Mouse (Mus musculus) right cerebral cortex, postnatal 4 days (tissue): ENCODE results near the gene Tssk3.
A peak's percentile ranks its signal among the peaks of the same experiment; 100 is the strongest.
"Not testable (repeated sequence)": the region's sequence is repeated elsewhere in the genome, so short reads cannot be mapped to it uniquely, and the experiment has no call there.

Experiments
- DNase-seq: peaks from one replicate; pipeline ENCODE4 v3.0.0-alpha.2; 2022

Gene Tssk3

GRCm38 (mm10) chr4:129500607-129501566 is 10.1 kb upstream of the Tssk3 start:
- DNase-seq: peak; percentile 71

DNA sequence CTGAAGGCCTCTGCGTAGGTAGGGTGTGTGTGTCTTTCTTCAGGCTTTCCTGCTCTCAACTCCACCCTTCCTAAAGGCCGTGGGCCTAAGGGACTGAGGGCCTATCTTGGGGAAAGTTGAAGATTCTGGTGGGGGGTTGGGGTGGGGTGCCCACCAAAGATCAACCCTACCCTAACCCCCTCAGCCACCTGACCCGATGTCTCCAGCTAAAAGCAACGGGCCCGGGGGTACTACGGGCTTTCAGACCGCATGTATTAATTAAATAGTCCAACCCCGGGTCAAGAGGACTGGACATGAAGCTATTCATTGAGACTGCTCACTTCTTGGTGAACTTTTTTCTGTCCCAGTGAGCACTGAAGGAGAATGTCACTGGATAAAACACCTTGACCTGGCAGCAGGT is 9.2 kb upstream of the Tssk3 start:
- no peak for DNase-seq

DNA sequence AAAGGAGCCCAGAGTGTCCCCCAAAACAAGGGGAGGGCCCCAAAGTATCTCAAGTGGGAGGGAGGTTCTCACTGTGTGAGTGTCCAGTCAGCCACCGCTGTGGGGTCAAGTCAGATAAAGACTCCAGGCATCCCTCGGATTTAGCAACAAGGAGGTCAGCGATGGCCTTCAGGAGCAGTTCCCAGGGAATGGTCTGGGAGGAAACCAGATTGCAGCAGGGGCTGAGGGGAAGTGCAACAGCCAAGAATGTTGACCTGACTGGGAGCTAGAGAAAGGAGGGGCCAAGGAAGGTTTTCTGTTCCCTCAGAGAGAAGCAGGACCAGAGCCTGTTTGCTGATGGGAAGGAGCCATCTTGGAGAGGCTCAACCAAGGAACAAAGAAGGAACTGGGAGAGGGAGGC is 8.1 kb upstream of the Tssk3 start:
- no peak for DNase-seq

DNA sequence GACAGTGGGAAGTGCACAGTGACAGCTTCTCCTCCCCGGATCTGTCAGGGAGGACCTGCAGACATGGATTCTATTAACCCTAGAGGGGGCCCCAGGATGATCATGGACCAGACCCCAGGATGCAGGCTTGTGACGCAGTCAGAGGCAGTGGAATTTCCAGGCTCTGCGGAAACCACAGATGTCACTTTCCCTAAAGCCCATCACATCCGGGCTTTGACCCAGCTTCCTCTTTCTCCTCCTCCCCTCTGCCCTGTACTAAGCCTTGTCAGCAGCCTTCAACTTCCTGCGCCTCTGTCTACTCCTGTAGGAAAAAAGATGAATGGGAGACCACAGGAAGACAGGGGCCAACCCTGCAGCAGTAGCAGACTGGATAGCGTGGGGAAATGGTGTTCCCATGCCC is 5.8 kb upstream of the Tssk3 start:
- DNase-seq: no peak

DNA sequence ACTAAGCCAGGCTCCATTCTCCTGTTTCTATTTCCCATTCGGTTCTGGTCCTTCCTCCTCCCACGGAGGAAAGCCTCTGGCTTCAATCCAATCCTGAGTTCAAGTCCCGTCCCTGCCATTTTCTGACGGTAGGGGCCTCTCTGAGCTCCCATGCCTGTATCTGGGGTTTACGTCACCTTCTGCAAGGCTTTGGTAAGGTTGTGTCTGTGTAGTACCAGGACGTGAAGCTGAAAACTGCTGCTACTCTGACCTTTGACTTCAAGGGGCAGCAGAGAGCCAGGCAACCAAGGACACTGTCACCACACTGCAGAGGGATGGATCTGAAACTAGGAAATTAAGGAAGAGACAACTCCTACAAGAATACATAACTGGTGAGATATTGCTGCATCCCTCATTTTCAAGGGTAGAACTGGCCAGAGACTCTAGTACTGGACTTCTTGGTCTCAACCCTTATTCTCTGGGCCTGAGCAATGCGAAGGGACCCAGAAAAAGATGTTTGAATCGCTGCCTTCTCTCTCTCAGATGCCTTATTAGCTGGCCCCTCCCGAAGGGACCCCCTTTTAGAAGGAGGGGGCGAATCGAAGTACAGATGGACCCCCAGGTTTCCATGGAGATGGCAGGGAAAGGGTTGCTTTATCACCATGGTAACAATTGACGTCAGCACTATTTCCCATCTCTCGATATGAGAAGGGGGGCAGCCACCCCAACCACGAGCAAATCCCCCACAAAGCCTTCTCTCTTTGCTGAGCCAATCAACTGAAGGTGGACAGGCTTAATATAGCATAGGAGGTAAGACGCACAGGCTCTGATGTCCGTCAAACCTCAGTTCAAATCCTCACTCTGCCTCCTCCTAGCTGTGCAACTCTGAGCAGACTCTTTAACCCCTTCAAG is 5.1 kb upstream of the Tssk3 start:
- DNase-seq: peak; percentile 53

DNA sequence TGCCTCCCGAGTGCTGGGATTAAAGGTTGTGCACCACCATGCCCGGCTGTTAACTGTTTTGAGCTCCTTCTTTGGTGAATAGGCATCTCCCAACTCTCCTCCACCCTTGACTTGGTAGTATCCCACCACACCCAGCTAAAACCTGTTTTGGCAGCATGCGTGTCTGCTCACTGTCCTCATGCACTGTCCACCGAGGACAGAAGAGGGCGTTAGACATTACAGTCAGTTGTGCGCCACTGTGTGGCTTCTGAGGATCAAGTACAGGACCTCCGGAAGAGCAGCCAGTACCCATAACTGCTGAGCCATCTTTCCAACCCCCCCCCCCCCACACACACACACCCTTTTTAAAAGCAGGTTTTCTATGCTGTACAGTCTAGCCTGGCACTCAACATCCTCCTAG is 3.9 kb upstream of the Tssk3 start:
- no peak for DNase-seq

DNA sequence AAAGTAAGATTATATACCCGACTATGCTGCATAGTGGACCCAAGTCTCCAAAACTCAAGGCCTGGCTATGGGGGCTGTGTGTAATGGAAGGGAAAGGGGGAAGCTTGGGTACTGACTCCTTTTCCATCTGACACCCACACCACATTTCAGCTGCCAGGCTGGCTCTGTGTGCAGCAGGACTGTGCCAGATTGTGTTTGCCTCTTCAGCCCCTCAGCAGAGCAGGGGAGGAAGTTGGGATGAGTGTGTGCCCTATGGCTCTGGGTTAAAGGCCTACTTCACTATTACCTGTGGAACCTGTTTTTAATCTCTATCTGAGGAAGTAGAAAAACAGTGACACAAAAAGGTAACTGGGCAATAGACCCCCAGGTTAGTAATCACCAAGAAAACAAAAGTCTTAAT is 9.7 kb downstream of the Tssk3 start:
- DNase-seq: no peak

DNA sequence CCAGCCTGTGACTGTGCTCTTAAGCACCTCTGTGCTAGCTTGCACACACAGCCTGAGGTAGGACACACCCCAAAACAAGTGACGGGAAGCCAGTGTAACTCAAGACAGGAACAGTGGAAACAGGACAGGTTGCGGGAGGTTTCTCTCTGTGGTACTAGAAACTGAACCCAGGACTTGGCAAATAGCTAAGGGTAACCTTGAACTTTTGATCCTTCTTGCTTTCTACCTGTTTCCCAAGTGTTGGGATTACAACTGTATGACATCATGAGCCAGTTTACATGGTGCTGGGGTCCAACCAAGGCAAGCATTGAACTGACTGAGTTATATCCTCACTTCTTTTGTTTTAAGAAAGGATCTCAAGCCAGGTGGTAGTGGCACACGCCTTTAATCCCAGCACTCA is 11.0 kb downstream of the Tssk3 start:
- no peak for DNase-seq

DNA sequence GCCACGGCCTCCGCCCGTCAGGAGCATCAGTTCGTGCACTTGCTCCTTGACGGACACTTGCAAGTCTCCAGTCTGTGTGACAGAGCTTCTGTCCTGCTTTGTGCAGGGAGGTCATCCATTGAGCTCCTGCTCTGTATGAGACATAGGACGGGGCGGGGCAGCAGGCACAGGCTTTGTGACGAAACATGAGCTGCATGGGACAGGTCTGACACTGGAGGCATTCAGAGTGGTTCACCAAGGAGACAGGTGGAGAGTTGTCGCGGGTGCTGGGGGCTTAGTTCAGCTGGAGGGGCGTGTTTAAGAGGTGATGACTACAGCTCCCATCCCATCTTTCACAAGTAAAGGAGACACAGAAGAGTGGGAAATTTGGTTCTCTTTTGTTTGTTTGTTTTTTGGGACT is 14.8 kb downstream of the Tssk3 start:
- no peak for DNase-seq

DNA sequence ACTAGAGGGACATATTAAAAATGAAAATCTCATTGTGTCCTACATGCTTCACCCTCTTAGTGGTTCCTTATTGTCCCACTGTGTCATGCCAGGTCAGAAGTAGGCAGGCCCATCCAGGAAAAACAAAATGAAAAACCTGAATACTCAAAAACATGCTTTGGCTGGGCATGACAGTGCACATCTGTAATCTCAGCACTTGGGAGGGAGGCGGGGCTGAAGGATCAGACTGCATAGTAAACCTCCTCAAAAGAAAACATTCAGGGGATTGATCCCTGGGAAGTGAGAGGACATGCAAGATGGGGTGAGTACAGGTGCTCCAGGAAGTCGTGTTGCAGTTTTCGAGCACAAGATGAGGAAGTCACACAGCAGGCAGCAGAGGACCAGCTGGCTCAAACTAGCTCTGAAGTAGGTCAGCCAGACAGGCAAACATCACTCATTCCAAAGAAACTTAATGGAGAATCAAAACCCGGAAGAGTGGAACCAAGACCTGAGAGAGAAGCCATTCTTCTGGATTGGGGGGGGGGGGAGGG is 26.5 kb downstream of the Tssk3 start:
- DNase-seq: no peak

DNA sequence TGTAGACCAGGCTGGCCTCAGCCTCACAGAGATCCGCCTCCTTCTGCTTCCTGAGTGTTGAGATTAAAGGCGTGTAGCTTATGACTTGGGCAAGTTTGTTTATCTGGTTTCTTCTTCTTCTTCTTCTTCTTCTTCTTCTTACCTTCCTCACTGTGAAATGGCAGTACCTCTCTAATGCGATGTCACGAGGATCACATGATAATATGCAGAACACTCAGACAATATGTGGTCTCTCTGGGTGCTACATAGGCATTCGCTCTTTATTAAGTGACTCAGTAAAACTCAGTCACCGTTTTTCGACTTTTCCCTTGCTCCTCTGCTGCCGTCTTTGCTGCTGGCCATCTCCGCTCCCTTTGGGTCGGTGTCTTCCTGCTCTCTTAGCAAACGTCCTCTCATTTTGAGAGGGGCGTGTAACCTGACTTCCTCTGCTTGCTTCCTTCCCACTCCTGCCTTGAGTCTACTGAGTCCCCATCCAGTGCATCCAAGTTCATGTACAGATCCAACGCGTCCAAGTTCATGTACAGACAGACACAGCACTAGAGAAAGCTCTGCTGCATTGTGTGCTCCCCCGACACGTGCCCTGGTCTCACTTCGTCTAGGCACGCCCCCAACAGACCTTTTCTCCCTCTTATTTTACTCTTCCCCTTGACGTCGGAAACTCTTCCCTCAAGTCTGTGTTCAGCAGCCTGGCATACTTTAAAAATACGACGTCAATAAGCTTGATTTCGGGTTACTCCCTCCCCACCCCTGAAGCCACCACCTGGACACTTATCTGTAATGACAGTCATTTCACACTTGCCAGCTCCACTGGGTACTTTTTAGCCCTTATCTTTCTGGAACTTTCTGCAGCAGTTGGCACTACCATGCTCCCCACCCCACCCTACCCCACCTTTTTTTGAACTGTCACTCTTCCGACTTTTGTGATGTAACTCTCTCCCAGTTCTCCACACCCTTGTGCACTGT is 27.4 kb downstream of the Tssk3 start:
- DNase-seq: no peak

DNA sequence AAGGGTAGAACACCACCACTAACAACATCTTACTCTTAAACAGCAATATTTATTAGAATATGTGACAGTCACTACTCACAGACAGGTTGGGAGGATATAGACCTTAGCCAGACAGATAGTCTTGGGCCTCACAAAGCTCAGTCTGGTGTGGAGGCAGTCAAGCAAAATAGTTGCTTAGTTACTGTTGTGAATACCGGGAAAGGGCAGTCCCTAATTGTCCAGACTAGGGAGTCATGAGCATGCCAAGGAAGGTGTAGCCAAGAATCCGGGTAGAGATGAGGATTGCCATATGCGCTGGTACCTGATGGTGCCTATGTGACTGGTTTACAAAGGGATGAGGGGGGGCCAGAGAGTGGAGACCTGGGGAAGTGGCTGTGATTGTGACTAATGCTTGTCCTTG is 28.7 kb downstream of the Tssk3 start:
- no peak for DNase-seq

DNA sequence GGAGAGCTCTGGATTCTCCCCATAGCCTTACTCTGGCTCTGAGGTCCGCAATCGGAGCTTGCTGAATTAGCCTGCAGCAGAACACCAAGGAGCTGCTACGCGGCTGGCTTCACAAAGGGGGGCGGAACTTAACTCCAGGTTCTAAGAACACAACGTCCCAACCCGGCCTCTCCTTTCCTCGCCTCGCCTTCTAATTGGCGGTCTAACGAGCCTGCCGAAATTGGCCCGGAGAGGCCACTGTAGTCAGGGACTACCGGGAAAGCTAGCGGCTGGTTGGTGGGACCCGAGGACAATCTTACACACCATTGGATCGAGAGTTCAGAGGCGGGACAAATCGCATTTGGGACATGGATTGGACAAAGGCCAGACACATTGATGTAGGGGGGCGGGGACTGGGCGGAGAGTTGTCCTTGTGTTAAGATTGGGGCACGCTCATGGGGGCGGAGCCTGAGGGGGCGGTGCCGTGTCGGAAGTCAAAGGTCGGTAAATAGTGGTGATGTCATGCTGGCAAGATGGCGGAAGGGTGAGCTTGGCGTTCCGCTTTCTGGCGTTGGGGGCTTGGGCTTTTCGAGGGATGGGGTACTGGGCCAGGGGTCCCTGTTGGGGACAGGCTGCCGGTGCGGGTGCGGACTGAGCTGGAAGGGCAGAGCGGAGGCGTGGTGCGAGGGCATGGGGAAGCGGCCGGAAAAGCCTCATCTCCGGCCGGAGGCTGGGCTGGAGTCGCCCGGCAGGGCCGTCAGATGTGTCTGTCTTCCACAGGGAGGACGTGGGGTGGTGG is 29.4 kb downstream of the Tssk3 start, which contains the start of gene Bsdc1:
Bsdc1 (plus strand) TSS at position 399 of the 778 bp plus-strand sequence.
- DNase-seq: peak; percentile 97

DNA sequence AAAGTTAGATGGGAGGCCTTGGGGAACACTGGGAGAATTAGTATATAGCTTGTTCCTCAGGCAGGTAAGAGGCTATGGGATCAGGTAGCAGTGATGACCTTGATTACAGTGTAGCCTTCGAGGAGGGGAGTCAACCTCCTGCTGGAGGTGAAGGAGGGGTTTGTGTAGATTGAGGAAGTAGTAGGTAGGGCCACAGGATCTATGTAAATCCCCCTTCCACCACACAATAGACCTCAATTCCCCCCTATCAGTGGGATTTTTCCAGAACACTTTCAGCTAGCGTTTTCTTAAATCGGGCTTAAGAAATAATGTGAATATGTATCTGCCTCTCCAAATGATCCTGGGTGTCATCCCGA is 30.0 kb downstream of the Tssk3 start:
- no peak for DNase-seq

DNA sequence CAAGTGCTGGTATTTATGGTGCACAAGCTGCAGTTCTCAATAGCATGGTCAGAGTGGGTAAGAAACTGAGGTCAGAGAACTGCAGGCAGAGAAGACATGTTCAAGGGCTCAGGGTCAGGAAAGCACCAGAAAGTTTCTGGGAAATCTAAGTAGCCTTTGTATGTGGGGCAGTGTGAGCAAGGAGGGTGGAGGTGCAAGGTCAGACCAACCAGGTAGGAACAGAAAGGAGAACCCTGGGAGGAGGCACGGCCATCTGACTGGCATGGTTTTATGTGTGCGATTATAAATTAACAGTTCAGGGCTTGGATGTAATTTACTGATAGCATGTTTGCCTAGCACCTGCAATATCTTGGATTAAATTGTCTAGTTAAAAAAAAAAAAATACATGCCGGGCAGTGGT is 31.1 kb downstream of the Tssk3 start:
- DNase-seq: no peak

DNA sequence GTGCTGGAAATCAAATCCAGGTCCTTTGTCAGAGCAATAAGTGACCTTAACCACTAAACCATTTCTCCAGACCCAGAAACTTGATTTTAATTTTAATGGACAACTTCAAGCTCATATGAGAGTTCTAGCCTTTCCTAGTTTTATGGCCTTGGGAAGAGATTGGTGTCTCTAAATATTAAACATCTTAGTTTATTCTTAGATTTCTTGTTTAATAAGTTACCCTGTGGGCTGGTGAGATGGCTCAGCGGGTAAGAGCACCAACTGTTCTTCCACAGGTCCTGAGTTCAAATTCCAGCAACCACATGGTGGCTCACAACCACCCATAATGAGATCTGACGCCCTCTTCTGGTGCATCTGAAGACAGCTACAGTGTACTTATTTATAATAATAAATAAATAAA is 33.5 kb downstream of the Tssk3 start:
- DNase-seq: not testable (repeated sequence)

DNA sequence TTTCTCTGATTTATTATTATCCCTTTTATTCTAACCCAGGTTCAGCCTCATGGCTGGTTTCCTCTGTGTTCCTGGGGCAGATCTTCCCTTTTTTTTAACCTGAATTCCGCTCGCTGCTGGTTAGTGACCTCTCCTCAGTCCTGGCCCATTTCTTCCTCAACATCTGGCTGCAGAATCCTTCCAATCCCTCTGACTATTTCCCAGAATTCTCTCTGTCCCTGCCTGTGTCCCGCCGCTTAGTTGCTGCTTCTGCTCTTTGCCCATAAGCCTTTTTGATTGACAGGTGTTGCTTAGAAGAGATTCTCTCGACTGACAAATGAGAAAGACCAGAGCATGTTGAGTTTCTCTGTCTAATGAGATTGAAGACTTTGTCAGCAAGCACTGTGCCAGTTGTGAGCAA is 34.7 kb downstream of the Tssk3 start:
- no peak for DNase-seq

DNA sequence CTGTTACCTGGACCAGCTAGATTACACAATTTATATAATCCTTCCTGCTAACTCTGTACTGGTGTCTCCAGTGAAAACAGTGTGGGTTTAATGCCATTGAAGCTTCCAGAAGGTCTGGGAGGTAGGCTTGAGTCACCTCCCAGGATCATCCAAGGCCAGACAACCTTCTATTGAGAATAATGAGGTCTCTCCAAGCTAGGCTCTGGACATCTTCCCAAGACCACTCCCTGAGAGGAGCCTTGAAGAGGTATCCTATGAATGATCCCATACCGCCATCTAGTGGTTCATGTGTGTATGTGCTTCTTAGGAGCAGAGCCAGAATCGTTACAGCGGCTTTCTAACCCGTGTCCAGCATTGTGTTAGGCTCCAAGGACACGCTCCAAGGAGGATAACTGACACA is 35.6 kb downstream of the Tssk3 start:
- DNase-seq: peak; percentile 29

GRCm38 (mm10) chr4:129451471-129452169 is 39.2 kb downstream of the Tssk3 start:
- DNase-seq: no peak

GRCm38 (mm10) chr4:129450851-129451250 is 40.0 kb downstream of the Tssk3 start:
- DNase-seq: no peak

DNA sequence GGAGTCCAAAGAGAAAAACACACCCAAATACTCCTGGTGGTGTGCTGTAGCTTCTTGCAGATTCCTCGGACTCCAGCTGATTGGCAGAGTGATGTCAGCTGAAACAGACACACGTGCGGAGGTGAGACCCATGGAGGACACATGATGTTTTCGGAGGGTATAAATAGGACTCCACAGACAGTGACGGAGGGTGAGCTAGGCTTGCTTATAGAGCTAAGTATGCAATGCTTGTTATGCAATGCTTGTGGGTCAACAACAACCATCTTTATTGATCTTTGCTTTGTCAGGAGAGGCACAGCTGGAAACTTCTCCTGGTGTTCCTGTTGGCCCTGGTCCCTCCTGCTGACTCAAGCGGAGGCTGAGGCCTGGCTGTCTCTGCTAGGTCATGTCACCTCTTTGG is 42.1 kb downstream of the Tssk3 start:
- DNase-seq: no peak
